Mouse (Mus musculus) spleen, postnatal 36 days (tissue): Measurements from ENCODE around the gene Nipal3.
A peak's percentile ranks its signal among the peaks of the same experiment; 100 is the strongest.

ENCODE experiments used
- DNase-seq, 2 experiments: peaks; one replicate each; pipeline ENCODE4 v3.0.0; 2022; ENCODE audit warnings: low spot score in 2 of 2, mixed read lengths in 1 of 2

Gene Nipal3

DNA sequence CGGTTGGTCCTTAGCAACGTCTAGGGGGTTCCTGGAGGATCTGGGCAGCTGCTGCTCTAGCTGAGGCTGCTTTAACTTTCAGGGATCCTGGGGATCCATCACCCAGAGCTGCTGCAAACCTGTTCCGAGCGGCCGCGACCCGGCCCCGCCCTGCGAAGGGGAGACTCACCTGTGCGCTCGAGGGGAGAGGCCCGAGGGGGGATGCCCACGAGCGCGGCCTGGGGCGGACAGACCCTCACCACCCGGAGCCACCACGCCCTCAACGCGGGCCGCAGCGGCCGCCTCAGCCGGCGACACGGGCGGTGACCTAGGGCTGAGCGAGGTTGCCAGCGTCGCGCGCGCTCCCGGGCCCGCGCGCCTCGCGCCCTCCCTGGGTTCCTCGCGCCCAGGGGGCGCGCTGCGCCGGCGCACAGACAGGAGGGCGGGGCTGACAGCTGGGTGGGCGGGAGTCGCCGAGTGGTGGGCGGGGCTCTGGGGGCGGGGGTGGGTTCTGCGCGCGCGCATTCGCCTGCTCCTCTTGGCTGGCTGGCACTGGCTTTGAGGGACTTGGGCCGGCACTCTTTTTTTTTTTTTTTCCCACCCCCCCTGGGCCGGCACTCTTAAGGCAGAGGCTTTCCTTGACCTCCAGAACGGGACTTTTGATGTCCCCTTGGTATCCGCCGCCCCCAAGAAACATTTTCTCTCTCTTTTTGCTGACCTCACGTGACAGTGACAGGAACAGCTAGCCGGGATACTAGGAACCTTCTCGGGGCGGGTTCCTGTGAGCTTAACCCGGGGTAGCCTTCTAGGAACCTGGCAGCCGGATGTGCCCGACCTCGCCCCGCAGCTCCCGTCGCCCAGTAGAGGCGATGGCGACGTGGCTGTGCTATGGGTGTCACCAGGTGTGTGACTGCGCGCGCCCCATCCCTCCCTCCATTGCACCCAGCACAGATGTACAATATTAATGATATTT lies 61.1 kb downstream of the Nipal3 start, which contains the start of gene Rcan3:
Rcan3 (minus strand) TSS at position 411 of the 952 bp plus-strand sequence.
- DNase-seq = peak; percentile 73 to 74

DNA sequence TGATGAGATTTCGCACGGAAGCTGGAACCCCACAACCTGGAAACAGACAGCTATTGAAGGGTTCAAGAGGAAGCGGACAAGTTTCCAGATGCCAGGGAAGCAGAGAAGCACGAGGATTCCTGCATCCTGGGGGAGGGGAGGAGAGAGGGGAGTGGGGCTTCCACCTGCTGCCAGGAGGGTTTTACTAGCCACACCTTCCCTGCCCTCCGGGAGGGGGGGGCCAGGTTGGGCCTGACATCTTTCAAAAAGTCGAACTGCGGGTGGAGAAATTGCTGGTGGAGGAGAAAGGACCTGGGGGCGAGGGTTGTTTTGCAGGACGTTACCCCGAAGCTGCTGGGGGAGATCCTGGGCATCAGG lies 61.8 kb downstream of the Nipal3 start:
- no peak for DNase-seq

DNA sequence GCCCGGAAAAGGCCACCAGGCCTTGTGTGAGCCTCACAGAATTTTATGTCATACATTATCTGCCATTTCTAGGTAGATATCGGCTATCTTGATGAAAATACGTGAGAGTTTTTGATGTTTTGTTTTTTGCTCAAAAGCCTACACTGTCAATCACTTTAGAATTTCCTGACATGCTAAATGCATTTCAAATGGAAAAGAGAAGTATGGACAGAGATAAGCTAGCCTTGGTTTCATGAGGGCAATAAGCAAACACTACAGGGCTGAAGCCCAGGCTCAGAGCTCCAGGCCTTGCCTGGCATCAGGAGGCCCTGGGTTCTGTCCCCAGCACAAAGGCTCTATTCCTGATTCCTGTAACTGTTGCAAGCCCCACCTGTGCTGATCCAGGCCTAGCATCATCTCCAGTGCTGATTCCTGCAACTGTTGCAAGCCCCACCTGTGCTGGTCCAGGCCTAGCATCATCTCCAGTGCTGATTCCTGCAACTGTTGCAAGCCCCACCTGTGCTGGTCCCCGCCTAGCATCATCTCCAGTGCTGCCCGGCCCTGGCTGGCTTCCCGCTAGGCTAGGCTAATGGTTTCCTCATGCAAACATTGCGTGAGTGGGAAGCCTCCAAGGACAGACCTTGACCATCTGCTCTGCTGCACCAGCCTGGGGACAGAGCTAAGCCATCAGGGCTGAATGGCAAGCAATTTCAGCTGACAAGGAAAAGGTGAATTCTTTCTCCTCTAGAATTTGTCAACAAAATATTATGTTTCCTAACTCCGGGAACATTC lies 64.7 kb downstream of the Nipal3 start:
- no peak for DNase-seq

DNA sequence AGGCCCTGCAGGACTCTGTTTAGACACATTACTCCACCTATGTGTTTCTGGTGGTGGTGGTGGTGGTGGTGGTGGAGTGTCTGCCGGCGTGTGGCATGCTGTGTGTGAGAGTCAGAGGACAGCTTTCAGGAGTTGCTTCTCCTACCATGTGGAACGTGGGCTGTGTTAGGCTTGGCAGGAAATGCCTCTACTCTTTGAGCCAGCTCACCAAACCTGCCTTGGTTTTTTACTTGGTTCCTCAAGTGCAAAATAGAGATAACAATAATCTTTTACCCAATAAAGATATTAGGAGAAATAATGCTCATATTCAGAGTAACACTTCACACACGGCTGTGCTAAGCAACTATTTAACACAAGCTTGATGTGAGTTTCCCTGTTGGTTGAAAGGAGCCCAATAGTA lies 65.5 kb downstream of the Nipal3 start:
- DNase-seq = no peak

DNA sequence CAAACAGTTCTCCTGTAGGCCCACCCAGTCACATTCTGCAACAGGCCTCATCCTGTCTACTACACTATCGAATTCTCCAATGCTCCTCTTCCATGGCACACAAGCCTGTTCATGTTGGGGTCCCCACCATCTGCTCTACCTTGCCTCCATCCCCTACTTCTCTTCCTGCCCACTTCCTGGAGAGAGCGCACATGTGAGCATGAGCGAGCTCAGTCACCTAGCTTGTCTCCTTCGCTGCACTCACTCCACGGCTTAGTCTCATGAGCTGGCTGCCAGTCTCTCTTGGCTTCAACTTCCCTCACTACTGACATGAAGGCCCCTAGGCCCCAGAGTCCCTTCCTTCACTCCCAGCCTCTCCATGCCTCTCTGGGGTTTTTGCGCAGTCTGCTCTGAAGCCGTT lies 68.3 kb downstream of the Nipal3 start:
- DNase-seq = no peak

DNA sequence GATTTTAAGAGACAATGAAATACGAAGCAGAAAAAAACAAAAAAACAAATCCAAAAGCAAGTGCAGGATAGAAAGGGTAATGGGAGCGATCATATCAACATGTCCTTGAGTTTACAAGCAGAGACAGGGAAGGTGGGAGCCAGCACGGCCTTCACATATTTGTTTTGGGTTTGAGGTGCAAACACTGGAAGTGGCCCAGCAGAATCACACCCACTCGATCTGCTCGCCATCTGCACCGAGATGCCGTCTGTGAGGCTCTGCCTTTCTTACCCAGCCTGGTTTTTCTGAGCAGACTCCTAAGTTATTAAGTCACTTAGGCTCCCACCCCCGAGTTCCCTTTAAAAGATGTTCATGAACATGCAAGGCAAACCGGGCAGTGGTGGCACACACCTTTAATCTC lies 69.2 kb downstream of the Nipal3 start:
- no peak for DNase-seq

DNA sequence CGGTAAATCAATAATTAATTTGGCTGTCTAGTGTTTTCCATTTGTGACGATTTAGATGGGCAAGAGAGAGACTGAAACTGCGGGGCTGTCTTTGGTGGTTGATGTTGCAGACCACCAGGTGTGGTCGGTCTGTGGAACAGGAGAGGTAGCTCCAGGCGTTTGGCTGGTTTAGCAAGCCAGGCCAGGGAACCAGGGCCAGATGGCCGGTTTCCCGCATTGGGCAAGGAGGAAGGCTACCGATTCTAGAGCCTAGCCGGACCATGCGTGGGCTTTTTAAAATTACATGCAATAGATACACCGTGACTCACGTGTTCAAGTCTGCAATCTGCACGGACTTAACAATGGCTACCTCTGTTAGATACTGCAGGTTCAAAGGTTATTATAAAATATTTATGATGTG lies 73.9 kb downstream of the Nipal3 start:
- no peak for DNase-seq

DNA sequence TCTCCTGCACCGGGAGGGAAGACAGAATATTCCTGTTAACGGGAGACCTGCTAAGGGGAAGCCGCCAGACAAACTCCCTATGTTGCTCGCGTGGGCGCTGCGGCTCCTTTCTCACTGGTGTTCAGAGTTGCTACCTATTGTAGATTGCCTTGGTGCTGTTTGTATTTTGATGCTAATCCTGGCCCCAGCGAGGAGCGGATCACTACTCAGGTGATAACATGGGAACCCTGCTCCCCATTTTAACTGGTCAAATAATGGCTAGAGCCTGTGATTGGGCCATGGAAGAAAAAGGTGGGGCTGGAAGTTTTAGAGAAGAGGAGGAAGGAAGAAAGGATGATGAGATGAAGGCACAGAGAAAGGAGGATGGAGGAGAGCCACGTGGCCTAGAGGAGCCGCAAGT lies 74.4 kb downstream of the Nipal3 start:
- DNase-seq = no peak

DNA sequence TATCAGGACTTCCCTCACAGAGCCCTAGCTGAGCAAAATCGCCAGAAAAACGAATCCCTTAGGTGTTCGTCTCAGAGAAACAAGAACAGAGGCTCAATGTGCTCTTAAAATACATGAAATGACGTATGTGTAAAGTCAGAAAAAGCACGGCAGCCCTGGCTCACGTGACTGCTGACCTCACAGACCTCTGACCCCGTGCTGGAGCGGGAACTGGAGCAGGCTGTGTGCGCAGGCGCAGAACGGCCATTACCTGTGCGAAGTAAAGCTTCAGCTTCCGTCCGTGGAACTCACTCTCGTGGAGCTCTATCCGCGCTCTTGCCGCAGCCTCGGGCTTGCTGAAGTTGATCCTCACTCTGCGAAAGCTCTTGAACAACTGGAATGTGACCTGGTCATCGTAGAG lies 74.8 kb downstream of the Nipal3 start:
- DNase-seq = no peak

DNA sequence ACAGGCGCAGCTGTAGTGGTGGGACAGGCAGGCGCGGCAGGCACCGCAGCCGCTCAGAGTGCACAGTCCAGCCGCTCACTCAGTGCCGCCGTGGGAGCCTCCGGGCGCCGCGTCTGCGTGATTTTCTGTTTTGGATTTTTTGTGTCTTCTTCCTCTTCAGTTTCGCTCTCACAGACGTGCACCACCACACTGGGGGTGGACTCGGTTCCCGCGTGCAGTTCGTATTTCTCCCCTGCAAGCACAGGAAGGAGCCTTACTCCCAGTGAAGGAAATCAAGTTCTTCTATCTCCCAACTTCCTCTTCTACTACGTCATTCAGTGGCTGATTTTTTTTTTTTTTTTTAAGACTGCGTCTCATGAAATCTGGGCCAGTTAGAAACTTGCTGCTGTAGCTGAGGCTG lies 78.5 kb downstream of the Nipal3 start:
- peak; percentile 17 to 18 for DNase-seq

DNA sequence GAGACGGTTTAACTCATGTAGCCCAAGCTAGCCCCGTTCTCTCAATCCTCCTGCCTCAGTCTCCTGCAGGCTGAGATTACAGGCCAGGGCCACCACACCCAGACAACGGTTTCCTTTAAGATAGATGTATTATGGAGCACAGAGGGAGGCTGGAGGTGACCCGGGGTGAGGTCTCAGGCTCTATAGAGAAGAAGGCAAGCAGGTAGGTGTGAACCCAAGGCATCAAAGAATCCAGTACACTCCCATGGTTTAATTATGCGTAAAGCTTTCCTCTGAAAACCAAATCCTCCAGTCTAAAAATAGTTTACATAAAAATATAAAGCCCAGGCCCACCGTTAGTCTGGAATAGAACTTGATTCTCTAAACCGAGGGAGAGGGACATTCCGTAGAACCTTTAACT lies 81.3 kb downstream of the Nipal3 start:
- DNase-seq = no peak

DNA sequence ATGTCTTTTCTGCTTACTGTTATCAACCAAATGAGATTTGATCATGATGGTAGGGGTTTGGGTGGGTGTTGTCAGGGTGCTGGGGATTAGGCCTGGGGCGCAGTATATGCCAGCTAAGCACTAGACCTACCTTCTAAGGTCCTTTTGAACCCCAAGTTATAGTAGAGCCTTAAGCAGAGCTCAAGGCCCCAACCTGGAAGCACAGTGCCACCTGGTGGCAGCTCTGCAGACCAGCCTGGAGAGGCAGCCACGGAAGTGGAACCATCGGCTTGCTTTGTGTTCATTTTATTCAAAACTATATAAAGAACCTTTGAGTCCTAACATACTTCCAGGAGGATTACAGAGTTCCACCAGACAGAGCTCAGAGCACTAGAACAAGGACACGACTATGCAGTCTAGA lies 83.2 kb downstream of the Nipal3 start:
- peak; percentile 47 to 51 for DNase-seq

DNA sequence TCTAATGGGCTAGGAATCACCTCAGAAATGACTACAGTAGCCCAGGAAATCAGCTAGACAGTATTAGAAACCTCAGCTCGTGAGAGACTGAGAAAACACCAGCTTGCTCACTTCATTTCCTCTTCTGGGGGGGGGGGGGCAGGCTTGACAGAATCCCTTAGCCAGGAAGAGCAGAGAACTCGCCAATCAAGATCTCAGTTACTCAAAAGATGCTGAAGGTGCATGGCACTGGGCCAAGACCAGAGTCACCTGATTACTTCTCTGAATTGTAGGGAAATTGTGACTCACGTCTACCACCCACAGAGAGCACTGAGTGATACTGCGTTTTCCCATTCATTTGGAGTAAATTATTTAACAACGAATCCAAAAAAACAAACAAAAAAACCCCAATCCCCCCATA lies 88.7 kb downstream of the Nipal3 start:
- DNase-seq = peak; percentile 25 to 40

DNA sequence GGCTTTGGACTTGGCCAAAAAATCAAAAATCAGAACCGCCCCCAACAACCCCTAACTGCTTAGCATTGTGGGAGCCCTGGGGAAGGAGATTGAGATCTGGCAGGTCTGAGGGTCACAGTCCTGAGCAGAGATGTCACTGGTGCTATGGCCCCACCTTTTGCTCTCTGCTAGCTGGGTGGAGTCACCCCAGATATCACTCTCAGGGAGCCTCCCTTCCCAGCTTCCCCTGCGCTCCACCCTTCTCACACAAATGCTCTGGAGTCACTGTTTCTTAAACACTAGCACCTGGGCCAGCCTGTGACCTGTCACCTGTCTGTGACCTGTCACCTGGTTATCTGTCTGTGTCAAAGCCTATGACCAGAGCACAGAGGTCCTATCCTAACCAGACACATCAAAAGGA lies 89.9 kb downstream of the Nipal3 start:
- no peak for DNase-seq

DNA sequence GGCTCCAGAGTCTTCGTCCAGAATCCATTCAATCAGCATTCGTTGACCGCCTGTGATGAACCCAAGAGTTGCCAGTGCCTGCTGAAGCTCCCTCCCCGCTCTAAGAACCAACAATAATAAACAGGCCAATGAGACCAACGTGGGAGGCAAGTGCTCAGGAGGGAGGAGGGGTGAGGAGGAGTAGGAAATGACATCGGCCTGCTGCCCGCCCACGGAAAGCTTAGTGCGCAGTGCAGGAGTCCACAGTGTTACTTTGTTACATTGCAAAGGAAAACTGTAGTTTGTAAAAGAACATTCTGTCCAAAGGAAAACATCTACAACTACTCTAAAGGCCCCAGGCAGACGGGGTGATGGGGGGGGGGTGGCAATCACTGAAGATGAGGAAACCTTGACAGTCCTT lies 90.8 kb downstream of the Nipal3 start:
- no peak for DNase-seq

DNA sequence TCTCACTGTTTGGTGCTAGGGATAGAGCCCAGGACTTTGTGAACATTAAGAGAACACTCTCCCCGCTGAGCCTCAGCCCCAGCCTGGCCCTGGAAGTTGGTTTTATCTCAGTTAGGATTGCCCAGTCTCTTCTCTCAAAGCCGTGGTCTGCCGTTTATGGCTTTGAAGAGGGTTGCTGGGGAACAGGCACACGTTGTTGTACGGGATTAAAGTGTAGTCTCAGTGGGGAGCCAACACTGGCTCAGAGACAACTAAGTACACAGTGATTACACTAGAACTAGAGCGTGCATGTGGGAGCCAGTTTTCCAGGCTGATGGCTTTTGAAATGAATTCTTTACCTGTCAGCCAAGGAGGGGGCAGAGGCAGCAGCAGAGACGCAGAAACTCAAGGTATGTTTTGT lies 93.0 kb downstream of the Nipal3 start:
- DNase-seq = no peak

DNA sequence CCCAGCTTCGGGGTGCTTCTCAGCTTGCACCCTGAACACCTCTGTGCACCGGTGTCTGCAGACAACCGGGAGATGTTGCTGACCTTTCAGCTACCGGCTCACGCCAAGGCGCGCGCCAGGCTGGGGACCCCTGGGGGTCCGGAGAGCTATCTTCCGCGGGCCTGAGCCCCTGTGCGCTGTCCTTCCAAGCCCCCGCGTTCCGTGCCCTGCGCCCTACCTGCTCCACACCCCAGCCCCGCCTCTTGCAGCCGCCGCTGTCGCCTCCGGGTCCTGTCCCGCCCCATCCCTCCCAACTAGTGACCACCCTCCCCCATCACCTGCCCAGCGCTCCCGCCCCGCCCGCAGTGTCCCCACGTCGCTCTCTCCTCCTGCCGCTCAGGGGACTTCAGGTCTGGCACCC lies 96.8 kb downstream of the Nipal3 start, which contains the start of gene Ncmap:
Ncmap (minus strand) TSS at position 237 of the 400 bp plus-strand sequence.
- DNase-seq = no peak

DNA sequence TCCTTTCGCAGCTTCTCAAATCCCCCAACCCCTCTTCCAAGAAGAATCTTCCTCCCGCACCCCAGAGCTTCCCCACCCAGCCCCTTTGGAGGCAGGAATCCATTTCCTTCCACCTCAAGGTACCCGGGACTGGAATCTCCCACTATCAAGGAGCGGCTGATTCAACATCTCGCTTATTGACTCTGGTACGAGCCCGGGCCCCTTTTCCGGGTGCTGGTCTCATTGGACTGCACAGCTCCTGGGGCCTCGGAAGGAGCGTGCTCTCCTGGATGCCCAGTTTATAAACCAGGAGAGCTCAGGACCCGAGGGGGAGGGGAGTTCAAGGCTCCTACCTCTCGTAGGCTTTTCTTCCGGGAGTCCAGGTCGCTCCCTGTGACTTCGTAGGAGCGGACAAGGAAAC lies 97.3 kb downstream of the Nipal3 start:
- no peak for DNase-seq

DNA sequence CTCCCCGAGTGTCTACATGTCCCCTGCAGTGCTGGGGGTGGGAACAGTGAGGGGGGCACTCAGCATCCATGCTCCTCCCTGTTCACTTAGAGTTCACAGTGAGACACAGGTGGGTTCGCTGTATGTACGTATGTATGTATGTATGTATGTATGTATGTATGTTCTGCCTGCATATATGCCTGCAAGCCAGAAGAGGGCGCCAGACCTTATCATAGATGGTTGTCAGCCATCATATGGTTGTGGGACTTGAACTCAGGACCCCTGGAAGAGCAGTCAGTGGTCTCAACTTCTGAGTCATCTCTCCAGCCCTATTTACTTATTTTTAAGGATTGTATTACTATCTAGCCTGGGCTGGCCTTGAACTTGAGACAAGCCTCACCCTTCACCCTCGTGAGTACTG lies 98.5 kb downstream of the Nipal3 start:
- no peak for DNase-seq
